Mouse (Mus musculus): ENCODE data around the gene Gna11. TPM values are rescaled to one million over a fixed set of nuclear protein-coding genes. Genes with fewer than 3 reads are reported as not detected.
A peak's percentile ranks its signal among the peaks of the same experiment; 100 is the strongest.

Gna11 gene
- polyA plus RNA-seq, 1 experiment = 32.0 TPM

- Histone ChIP-seq H3K36me3 (ENCODE audit: control insufficient read depth, insufficient read depth, low read length, poor library complexity, severe bottlenecking) (no peaks in the 10 kb centered on the region), H3K4me3 (ENCODE audit: low read depth, low read length) (peak overlapping the region; percentile 67), H3K9me3 (replicated peaks; ENCODE audit: control insufficient read depth, insufficient read depth, low read length, poor library complexity, severe bottlenecking) (no peaks in the 10 kb centered on the region), H3K27ac (ENCODE audit: insufficient read depth, low read length) (no peak overlapping the region), H3K27me3 (ENCODE audit: control insufficient read depth, insufficient read depth, low read length, poor library complexity, severe bottlenecking) (no peaks in the 10 kb centered on the region), H3K9ac (ENCODE audit: low read depth, poor library complexity, severe bottlenecking) (peak overlapping the region; percentile 9), H3K4me1 (ENCODE audit: control insufficient read depth, insufficient read depth, low read length) (peaks cover 7% of the 10 kb centered on the region)
- TF ChIP-seq POLR2A (IDR thresholded peaks at IDR 0.05; ENCODE audit: insufficient read depth, low read length) (peak; percentile 86), CTCF (IDR thresholded peaks at IDR 0.05; ENCODE audit: low read depth, low read length) (no peak)
These were observed 10.2 kb downstream of the Gna11 start for GRCm38 (mm10) chr10:81534826-81535225.

GRCm38 (mm10) chr10:81526779-81527178 is 18.2 kb downstream of the Gna11 start:
- Histone ChIP-seq H3K27ac (ENCODE audit: insufficient read depth, low read length) (no peak overlapping the region), H3K9me3 (replicated peaks; ENCODE audit: control insufficient read depth, insufficient read depth, low read length, poor library complexity, severe bottlenecking) (no peaks in the 10 kb centered on the region), H3K4me1 (ENCODE audit: control insufficient read depth, insufficient read depth, low read length) (peaks cover 2% of the 10 kb centered on the region), H3K4me3 (ENCODE audit: low read depth, low read length) (no peak overlapping the region), H3K27me3 (ENCODE audit: control insufficient read depth, insufficient read depth, low read length, poor library complexity, severe bottlenecking) (no peaks in the 10 kb centered on the region), H3K36me3 (ENCODE audit: control insufficient read depth, insufficient read depth, low read length, poor library complexity, severe bottlenecking) (no peaks in the 10 kb centered on the region), H3K9ac (ENCODE audit: low read depth, poor library complexity, severe bottlenecking) (no peak overlapping the region)
- TF ChIP-seq CTCF (IDR thresholded peaks at IDR 0.05; ENCODE audit: low read depth, low read length) (peak; percentile 99), EP300 (IDR thresholded peaks at IDR 0.05; ENCODE audit: insufficient read depth, low read depth, low read length) (peak; percentile 34; the same call in 1 of the 2 replicates), POLR2A (IDR thresholded peaks at IDR 0.05; ENCODE audit: insufficient read depth, low read length) (no peak)

GRCm38 (mm10) chr10:81525017-81525694 is 19.8 kb downstream of the Gna11 start:
- Histone ChIP-seq H3K9me3 (replicated peaks; ENCODE audit: control insufficient read depth, insufficient read depth, low read length, poor library complexity, severe bottlenecking) (no peaks in the 10 kb centered on the region), H3K4me3 (ENCODE audit: low read depth, low read length) (no peak overlapping the region), H3K4me1 (ENCODE audit: control insufficient read depth, insufficient read depth, low read length) (peaks cover 2% of the 10 kb centered on the region), H3K27me3 (ENCODE audit: control insufficient read depth, insufficient read depth, low read length, poor library complexity, severe bottlenecking) (no peaks in the 10 kb centered on the region), H3K27ac (ENCODE audit: insufficient read depth, low read length) (0 out of 2 replicates have a peak overlapping the region, but pooled peaks have one; percentile 1), H3K36me3 (ENCODE audit: control insufficient read depth, insufficient read depth, low read length, poor library complexity, severe bottlenecking) (no peaks in the 10 kb centered on the region), H3K9ac (ENCODE audit: low read depth, poor library complexity, severe bottlenecking) (peak overlapping the region; percentile 53; the same call in 1 of the 2 replicates)
- TF ChIP-seq POLR2A (IDR thresholded peaks at IDR 0.05; ENCODE audit: insufficient read depth, low read length) = no peak
- TF ChIP-seq EP300 (IDR thresholded peaks at IDR 0.05; ENCODE audit: insufficient read depth, low read depth, low read length) = no peak
- TF ChIP-seq CTCF (IDR thresholded peaks at IDR 0.05; ENCODE audit: low read depth, low read length) = no peak

GRCm38 (mm10) chr10:81524051-81524605 is 20.9 kb downstream of the Gna11 start, which contains the start of gene Gna15:
TSS of gene Gna15 (minus strand) at chr10:81524225.
- H3K4me3 ChIP-seq (ENCODE audit: low read depth, low read length) = peak within 1 kb of the TSS; percentile 28

GRCm38 (mm10) chr10:81523570-81523969 is 21.4 kb downstream of the Gna11 start:
- TF ChIP-seq POLR2A (IDR thresholded peaks at IDR 0.05; ENCODE audit: insufficient read depth, low read length) = no peak
- TF ChIP-seq CTCF (IDR thresholded peaks at IDR 0.05; ENCODE audit: low read depth, low read length) = no peak
- TF ChIP-seq EP300 (IDR thresholded peaks at IDR 0.05; ENCODE audit: insufficient read depth, low read depth, low read length) = no peak
- H3K9me3 ChIP-seq (replicated peaks; ENCODE audit: control insufficient read depth, insufficient read depth, low read length, poor library complexity, severe bottlenecking) = no peaks in the 10 kb centered on the region
- H3K36me3 ChIP-seq (ENCODE audit: control insufficient read depth, insufficient read depth, low read length, poor library complexity, severe bottlenecking) = no peaks in the 10 kb centered on the region
- peaks cover 2% of the 10 kb centered on the region for H3K4me1 ChIP-seq (ENCODE audit: control insufficient read depth, insufficient read depth, low read length)
- peak overlapping the region; percentile 28 for H3K4me3 ChIP-seq (ENCODE audit: low read depth, low read length)
- H3K27me3 ChIP-seq (ENCODE audit: control insufficient read depth, insufficient read depth, low read length, poor library complexity, severe bottlenecking) = no peaks in the 10 kb centered on the region
- H3K27ac ChIP-seq (ENCODE audit: insufficient read depth, low read length) = no peak overlapping the region
- H3K9ac ChIP-seq (ENCODE audit: low read depth, poor library complexity, severe bottlenecking) = peak overlapping the region; percentile 35

More at GRCm38 (mm10) chr10:81524051-81524605, 20.9 kb downstream of the Gna11 start, which contains the start of gene Gna15:
- H3K36me3 ChIP-seq (ENCODE audit: control insufficient read depth, insufficient read depth, low read length, poor library complexity, severe bottlenecking) = no peaks in the 10 kb centered on the region
- no peaks in the 10 kb centered on the region for H3K9me3 ChIP-seq (replicated peaks; ENCODE audit: control insufficient read depth, insufficient read depth, low read length, poor library complexity, severe bottlenecking)
- TF ChIP-seq CTCF (IDR thresholded peaks at IDR 0.05; ENCODE audit: low read depth, low read length) = no peak
- no peak for TF ChIP-seq POLR2A (IDR thresholded peaks at IDR 0.05; ENCODE audit: insufficient read depth, low read length)
- TF ChIP-seq EP300 (IDR thresholded peaks at IDR 0.05; ENCODE audit: insufficient read depth, low read depth, low read length) = no peak
- H3K4me1 ChIP-seq (ENCODE audit: control insufficient read depth, insufficient read depth, low read length) = peaks cover 2% of the 10 kb centered on the region
- H3K27ac ChIP-seq (ENCODE audit: insufficient read depth, low read length) = 0 out of 2 replicates have a peak within 1 kb of the TSS, but pooled peaks have one; percentile 1
- H3K9ac ChIP-seq (ENCODE audit: low read depth, poor library complexity, severe bottlenecking) = peak within 1 kb of the TSS; percentile 53
- no peaks in the 10 kb centered on the region for H3K27me3 ChIP-seq (ENCODE audit: control insufficient read depth, insufficient read depth, low read length, poor library complexity, severe bottlenecking)

GRCm38 (mm10) chr10:81523142-81523541 is 21.8 kb downstream of the Gna11 start:
- peak overlapping the region; percentile 35 for H3K9ac ChIP-seq (ENCODE audit: low read depth, poor library complexity, severe bottlenecking)
- H3K27me3 ChIP-seq (ENCODE audit: control insufficient read depth, insufficient read depth, low read length, poor library complexity, severe bottlenecking) = no peaks in the 10 kb centered on the region
- H3K9me3 ChIP-seq (replicated peaks; ENCODE audit: control insufficient read depth, insufficient read depth, low read length, poor library complexity, severe bottlenecking) = no peaks in the 10 kb centered on the region
- no peaks in the 10 kb centered on the region for H3K36me3 ChIP-seq (ENCODE audit: control insufficient read depth, insufficient read depth, low read length, poor library complexity, severe bottlenecking)
- peak overlapping the region; percentile 28 for H3K4me3 ChIP-seq (ENCODE audit: low read depth, low read length)
- H3K27ac ChIP-seq (ENCODE audit: insufficient read depth, low read length) = no peak overlapping the region
- TF ChIP-seq CTCF (IDR thresholded peaks at IDR 0.05; ENCODE audit: low read depth, low read length) = no peak
- no peak for TF ChIP-seq POLR2A (IDR thresholded peaks at IDR 0.05; ENCODE audit: insufficient read depth, low read length)
- no peak for TF ChIP-seq EP300 (IDR thresholded peaks at IDR 0.05; ENCODE audit: insufficient read depth, low read depth, low read length)
- peaks cover 2% of the 10 kb centered on the region for H3K4me1 ChIP-seq (ENCODE audit: control insufficient read depth, insufficient read depth, low read length)
